Mouse (Mus musculus): ENCODE results near the gene Actn1. TPM values are rescaled to one million over a fixed set of nuclear protein-coding genes. Genes with fewer than 3 reads are reported as not detected.

The Actn1 gene
- polyA plus RNA-seq, 1 experiment from 2014 or later: 29.4 TPM

- no peaks in the 10 kb centered on the region for H3K27me3 ChIP-seq
- 34% methylated on average over 21 of the region's 21 CpGs for WGBS
- no peaks in the 10 kb centered on the region for H3K9me3 ChIP-seq
- ATAC-seq (ENCODE audit: insufficient number of reproducible peaks, low FRiP score, low TSS enrichment, low read depth): 0 out of 2 replicates have a peak, but pooled peaks have one; percentile 38
- 0 out of 2 replicates have a peak overlapping the region, but pooled peaks have one; percentile 11 for H3K27ac ChIP-seq
- no peak overlapping the region for H3K4me2 ChIP-seq
- H3K9ac ChIP-seq: no peak overlapping the region
- peaks cover 11% of the 10 kb centered on the region for H3K4me1 ChIP-seq
- no peak overlapping the region for H3K4me3 ChIP-seq
- H3K36me3 ChIP-seq: no peaks in the 10 kb centered on the region
Observed at GRCm38 (mm10) chr12:80146227-80147223, 113.6 kb downstream of the Actn1 start.

GRCm38 (mm10) chr12:80145365-80145764 lies 114.8 kb downstream of the Actn1 start:
- peaks cover 15% of the 10 kb centered on the region for H3K4me1 ChIP-seq
- no peak overlapping the region for H3K9ac ChIP-seq
- 80% methylated on average over 8 of the region's 8 CpGs for WGBS
- no peaks in the 10 kb centered on the region for H3K9me3 ChIP-seq
- no peaks in the 10 kb centered on the region for H3K36me3 ChIP-seq
- H3K4me2 ChIP-seq: no peak overlapping the region
- no peak for ATAC-seq (ENCODE audit: insufficient number of reproducible peaks, low FRiP score, low TSS enrichment, low read depth)
- 0 out of 2 replicates have a peak overlapping the region, but pooled peaks have one; percentile 11 for H3K27ac ChIP-seq
- no peaks in the 10 kb centered on the region for H3K27me3 ChIP-seq
- no peak overlapping the region for H3K4me3 ChIP-seq

DNA sequence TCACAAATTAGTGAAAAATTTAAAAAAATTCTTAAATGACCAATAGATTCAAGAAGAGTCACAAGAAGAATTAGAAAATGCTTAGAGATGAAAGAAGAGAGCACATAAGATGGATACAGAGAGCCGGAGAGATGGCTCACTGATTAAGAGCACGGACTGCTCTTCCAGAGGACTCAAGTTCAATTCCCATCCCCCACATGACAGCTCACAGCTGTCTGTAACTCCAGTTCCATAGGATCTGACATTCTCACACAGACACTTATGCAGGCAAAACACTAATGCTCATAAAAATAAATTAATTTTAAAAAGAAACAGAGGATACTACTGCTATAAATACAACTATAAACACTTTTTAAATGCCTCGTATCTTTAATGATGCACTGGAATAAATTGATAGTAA lies 115.3 kb downstream of the Actn1 start:
- H3K36me3 ChIP-seq: no peaks in the 10 kb centered on the region
- no peak overlapping the region for H3K27ac ChIP-seq
- no peaks in the 10 kb centered on the region for H3K9me3 ChIP-seq
- H3K4me2 ChIP-seq: no peak overlapping the region
- ATAC-seq (ENCODE audit: insufficient number of reproducible peaks, low FRiP score, low TSS enrichment, low read depth): no peak
- no peaks in the 10 kb centered on the region for H3K27me3 ChIP-seq
- WGBS: 77% methylated on average over 3 of the region's 3 CpGs
- peaks cover 15% of the 10 kb centered on the region for H3K4me1 ChIP-seq
- H3K4me3 ChIP-seq: no peak overlapping the region
- no peak overlapping the region for H3K9ac ChIP-seq

GRCm38 (mm10) chr12:80141470-80141869 lies 118.7 kb downstream of the Actn1 start:
- H3K4me1 ChIP-seq: peaks cover 21% of the 10 kb centered on the region
- H3K9me3 ChIP-seq: no peaks in the 10 kb centered on the region
- no peak overlapping the region for H3K4me3 ChIP-seq
- WGBS: 19% methylated on average over 7 of the region's 7 CpGs
- no peak overlapping the region for H3K4me2 ChIP-seq
- no peaks in the 10 kb centered on the region for H3K36me3 ChIP-seq
- no peak overlapping the region for H3K27ac ChIP-seq
- ATAC-seq (ENCODE audit: insufficient number of reproducible peaks, low FRiP score, low TSS enrichment, low read depth): no peak
- no peak overlapping the region for H3K9ac ChIP-seq
- H3K27me3 ChIP-seq: no peaks in the 10 kb centered on the region

DNA sequence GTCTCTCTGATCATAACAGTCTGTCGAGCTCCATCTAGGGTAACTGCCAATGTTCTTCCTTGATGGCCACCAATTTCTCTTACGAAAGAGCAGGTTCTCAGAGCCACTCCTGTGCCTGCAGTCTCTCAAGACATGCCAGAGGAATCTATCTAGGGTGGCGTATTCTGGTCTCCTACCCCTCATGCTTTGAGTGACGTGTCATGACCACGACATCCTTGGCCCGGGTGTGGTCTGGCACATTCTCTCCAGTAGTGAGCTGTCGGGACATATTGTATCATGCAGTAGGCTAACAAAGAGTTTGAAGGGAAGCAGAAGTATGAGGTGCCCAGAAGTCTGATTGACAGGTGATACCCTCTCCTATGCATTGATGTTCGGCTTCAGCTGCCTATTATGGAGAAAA lies 119.2 kb downstream of the Actn1 start:
- Histone ChIP-seq H3K9ac (no peak overlapping the region), H3K4me2 (no peak overlapping the region), H3K4me3 (no peak overlapping the region), H3K9me3 (no peaks in the 10 kb centered on the region), H3K27me3 (no peaks in the 10 kb centered on the region), H3K27ac (no peak overlapping the region), H3K4me1 (peaks cover 21% of the 10 kb centered on the region), H3K36me3 (no peaks in the 10 kb centered on the region)
- 72% methylated on average over 8 of the region's 8 CpGs for WGBS
- no peak for ATAC-seq (ENCODE audit: insufficient number of reproducible peaks, low FRiP score, low TSS enrichment, low read depth)

DNA sequence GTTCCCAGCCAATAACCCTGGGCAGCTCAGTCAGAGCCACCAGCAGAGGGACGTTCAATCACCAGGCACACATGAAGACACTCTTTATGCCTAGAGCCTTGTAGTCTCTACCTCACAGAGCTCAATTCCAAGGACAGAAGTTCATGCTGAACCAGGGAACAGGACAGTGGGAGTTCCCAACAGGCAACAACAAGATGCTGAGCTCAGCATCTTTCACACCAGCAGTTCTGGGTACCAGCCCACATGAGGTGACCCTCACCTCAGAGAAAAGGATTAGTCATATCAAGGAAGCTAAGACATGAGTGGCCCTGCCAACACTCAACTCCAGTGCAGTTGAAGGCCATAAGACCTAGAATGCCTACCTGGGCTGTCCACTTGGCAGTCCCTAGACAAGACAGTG lies 122.4 kb downstream of the Actn1 start:
- no peaks in the 10 kb centered on the region for H3K36me3 ChIP-seq
- H3K27ac ChIP-seq: no peak overlapping the region
- H3K4me2 ChIP-seq: no peak overlapping the region
- no peaks in the 10 kb centered on the region for H3K27me3 ChIP-seq
- H3K4me3 ChIP-seq: no peak overlapping the region
- no peak for ATAC-seq (ENCODE audit: insufficient number of reproducible peaks, low FRiP score, low TSS enrichment, low read depth)
- peaks cover 27% of the 10 kb centered on the region for H3K4me1 ChIP-seq
- H3K9me3 ChIP-seq: no peaks in the 10 kb centered on the region
- WGBS: 51% methylated on average over 1 of the region's 1 CpGs
- H3K9ac ChIP-seq: no peak overlapping the region

DNA sequence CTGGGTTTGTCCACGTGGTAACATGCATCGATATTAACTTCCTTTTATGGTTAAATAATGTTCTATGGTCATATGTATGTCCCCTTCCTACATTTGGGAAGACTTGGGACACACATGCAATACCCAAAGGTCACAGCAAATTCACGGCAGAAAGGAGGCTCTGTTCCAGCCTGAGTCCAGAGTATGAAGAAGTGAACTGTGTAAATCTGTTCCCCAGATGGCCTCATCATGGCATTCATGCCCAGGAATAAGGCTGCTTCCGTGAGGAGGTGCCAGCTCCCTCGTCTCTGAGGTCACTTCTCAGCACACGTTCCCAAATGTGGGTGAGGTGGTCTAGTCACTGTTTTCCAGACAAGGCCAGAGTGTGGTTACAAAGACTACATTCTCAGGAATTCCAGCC lies 122.9 kb downstream of the Actn1 start:
- Histone ChIP-seq H3K4me2 (no peak overlapping the region), H3K27me3 (no peaks in the 10 kb centered on the region), H3K27ac (0 out of 2 replicates have a peak overlapping the region, but pooled peaks have one; percentile 19), H3K4me1 (peaks cover 30% of the 10 kb centered on the region), H3K9me3 (no peaks in the 10 kb centered on the region), H3K4me3 (no peak overlapping the region), H3K9ac (no peak overlapping the region), H3K36me3 (no peaks in the 10 kb centered on the region)
- WGBS: 58% methylated on average over 6 of the region's 6 CpGs
- ATAC-seq (ENCODE audit: insufficient number of reproducible peaks, low FRiP score, low TSS enrichment, low read depth): no peak

DNA sequence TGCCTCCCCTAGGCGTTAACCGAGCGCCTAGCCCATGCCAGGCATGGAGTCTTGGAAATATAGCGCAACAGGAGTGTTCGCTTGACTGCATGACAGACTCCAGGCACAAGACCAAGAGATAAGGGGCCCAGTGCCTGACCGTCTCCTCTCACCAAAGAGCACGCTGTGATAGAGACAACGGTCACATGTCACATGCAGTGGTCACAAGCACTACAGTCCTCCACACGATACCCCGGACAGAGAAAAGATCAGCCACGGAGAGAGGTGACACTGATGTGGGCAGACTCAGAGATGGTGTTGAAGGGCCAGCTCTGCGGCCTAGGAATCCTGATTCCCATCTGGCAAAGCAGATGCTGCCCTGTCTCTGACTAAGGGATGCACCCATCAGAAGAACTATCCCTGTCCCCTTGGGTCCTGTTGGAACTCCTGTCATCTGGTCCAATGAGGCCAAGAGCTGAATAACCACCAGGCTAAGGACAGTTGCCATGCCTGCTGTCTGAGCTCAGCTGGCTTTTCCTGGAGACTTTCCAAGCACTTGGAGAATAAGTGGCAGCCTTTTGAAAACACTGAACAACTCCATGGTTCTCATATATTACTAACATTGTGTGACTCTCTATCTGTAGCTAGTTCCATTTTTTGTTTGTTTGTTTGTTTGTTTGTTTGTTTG lies 123.8 kb downstream of the Actn1 start:
- Histone ChIP-seq H3K9ac (no peak overlapping the region), H3K4me3 (no peak overlapping the region), H3K36me3 (no peaks in the 10 kb centered on the region), H3K9me3 (no peaks in the 10 kb centered on the region), H3K4me1 (peaks cover 39% of the 10 kb centered on the region), H3K27me3 (no peaks in the 10 kb centered on the region), H3K4me2 (no peak overlapping the region), H3K27ac (no peak overlapping the region)
- WGBS: 89% methylated on average over 12 of the region's 12 CpGs
- ATAC-seq (ENCODE audit: insufficient number of reproducible peaks, low FRiP score, low TSS enrichment, low read depth): no peak

DNA sequence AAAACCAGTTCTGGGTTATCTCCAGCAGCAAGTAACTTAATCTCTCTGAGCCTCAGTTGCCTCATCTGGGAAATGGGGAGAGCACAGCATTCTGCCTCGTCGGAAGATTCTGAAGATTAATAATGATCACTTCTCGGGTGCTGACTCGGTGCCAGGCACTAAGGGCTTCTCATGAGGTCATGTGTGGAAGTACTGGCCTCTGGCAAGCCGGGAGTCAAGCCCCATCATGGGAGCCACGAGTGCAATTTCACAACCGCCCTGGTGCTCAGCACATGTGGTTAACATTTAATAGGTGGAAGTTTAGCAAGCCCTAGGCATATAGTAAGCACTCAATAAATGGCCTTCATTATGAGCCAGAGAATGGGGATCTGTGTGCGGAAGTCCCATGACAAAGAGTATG lies 125.0 kb downstream of the Actn1 start:
- H3K27ac ChIP-seq: no peak overlapping the region
- H3K9ac ChIP-seq: no peak overlapping the region
- peaks cover 45% of the 10 kb centered on the region for H3K4me1 ChIP-seq
- 50% methylated on average over 8 of the region's 8 CpGs for WGBS
- no peaks in the 10 kb centered on the region for H3K9me3 ChIP-seq
- no peaks in the 10 kb centered on the region for H3K27me3 ChIP-seq
- H3K36me3 ChIP-seq: no peaks in the 10 kb centered on the region
- no peak overlapping the region for H3K4me3 ChIP-seq
- no peak overlapping the region for H3K4me2 ChIP-seq
- ATAC-seq (ENCODE audit: insufficient number of reproducible peaks, low FRiP score, low TSS enrichment, low read depth): no peak

- H3K9me3 ChIP-seq: no peaks in the 10 kb centered on the region
- 37% methylated on average over 9 of the region's 9 CpGs for WGBS
- peak overlapping the region; percentile 62; the same call in 1 of the 2 replicates for H3K4me3 ChIP-seq
- H3K27me3 ChIP-seq: no peaks in the 10 kb centered on the region
- peak overlapping the region; percentile 81 for H3K4me2 ChIP-seq
- peaks cover 57% of the 10 kb centered on the region for H3K4me1 ChIP-seq
- H3K27ac ChIP-seq: peak overlapping the region; percentile 99
- no peak overlapping the region for H3K9ac ChIP-seq
- ATAC-seq (ENCODE audit: insufficient number of reproducible peaks, low FRiP score, low TSS enrichment, low read depth): 0 out of 2 replicates have a peak, but pooled peaks have one; percentile 4
- no peaks in the 10 kb centered on the region for H3K36me3 ChIP-seq
Observed at GRCm38 (mm10) chr12:80133011-80133545, 127.1 kb downstream of the Actn1 start.

DNA sequence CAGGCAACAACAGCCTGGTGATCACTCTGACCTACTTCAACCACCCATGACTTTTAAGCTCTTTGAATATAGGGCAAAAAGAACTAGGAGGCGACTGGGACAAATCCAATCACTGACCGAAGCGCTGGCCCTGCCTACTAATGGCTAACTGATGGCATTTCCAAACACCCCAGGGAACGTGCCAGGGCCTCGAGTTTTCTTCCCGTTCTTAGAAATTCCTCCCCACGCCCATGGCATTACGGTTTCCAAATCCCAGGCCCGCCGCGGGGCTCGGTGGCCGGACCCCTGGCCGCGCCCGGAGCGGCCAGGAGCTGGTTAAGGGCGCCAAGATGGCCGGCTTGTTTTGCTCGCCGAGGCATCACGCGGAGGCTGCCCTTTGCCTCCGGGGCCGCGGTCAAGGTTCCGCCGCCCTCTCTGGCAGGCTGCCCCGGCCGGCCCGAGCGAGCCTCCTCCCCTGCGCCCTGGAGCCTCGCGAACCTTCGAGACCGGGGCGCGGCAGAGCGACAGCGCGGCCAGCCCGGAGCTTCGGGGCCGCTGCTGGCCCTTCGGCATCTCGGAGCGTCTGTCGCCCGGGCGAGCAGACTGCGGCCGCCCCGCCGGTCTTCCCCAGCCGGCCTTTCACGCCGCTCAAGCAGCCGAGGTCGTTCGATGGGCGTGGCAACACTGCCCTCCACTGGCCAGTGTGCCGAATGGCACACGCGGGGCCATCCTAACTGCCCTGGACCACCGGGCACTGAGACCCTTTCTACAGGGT lies 127.7 kb downstream of the Actn1 start:
- peak overlapping the region; percentile 62 for H3K4me3 ChIP-seq
- H3K27ac ChIP-seq: peak overlapping the region; percentile 99
- peak overlapping the region; percentile 81 for H3K4me2 ChIP-seq
- H3K27me3 ChIP-seq: no peaks in the 10 kb centered on the region
- H3K4me1 ChIP-seq: peaks cover 53% of the 10 kb centered on the region
- H3K9ac ChIP-seq: peak overlapping the region; percentile 86
- H3K36me3 ChIP-seq: peaks cover 5% of the 10 kb centered on the region; the same call in 1 of the 2 replicates
- no peaks in the 10 kb centered on the region for H3K9me3 ChIP-seq
- under 1% methylated on average over 66 of the region's 66 CpGs for WGBS
- peak; percentile 76 for ATAC-seq (ENCODE audit: insufficient number of reproducible peaks, low FRiP score, low TSS enrichment, low read depth)
